Mouse (Mus musculus) hindlimb bud, embryonic 11.5 days (tissue): ENCODE measurements at regions not wholly inside any gene's neighbourhood (a gene's known extent, or its start where the extent isn't known, plus 50 kb on each side); places are given as distances from the start of the nearest gene placed in this dataset.

Experiments
- DNase-seq: peaks from one replicate; pipeline ENCODE4 v3.0.0-alpha.2; 2012; ENCODE audit warnings: low read depth, low spot score; ENCODE audit errors: extremely low spot score

- peak; percentile 1 for DNase-seq
Measured at GRCm38 (mm10) chr1:60823006-60823665, 63.7 kb upstream of the Ctla4 start.

GRCm38 (mm10) chr1:60824218-60825125, 62.3 kb upstream of the Ctla4 start:
- DNase-seq: no peak

- DNase-seq: no peak
Measured at GRCm38 (mm10) chr1:60825256-60826186, 61.3 kb upstream of the Ctla4 start.

- no peak for DNase-seq
Measured at GRCm38 (mm10) chr1:60826981-60827380, 59.8 kb upstream of the Ctla4 start.

DNA sequence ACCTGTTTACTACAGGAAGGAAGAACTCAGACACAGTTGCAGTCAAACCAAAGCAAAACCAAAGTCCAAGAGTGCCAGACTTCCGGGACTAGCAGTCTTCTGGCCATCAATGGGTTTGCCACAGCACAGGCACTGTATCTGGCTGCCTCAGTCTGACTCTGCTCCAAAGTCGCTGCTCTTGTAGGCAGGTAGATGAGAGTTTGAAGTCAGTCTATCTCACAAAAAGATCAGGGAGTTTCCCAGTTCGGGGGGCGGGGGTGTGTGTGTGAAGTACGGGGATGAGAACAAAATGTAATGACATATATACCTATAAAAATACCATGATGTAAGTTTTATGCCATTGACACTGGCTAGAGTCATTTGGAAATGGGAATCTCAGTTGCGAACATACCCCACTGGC, 58.6 kb upstream of the Ctla4 start:
- no peak for DNase-seq

- DNase-seq: no peak
Measured at GRCm38 (mm10) chr1:60829849-60830248, 57.0 kb upstream of the Ctla4 start.

GRCm38 (mm10) chr1:60833668-60834067, 53.1 kb upstream of the Ctla4 start:
- DNase-seq: no peak
